Mouse (Mus musculus) megakaryocyte, embryonic 14.5 days (primary cell): ENCODE measurements around the gene Jarid2. TPM values are rescaled to one million over a fixed set of nuclear protein-coding genes. Genes with fewer than 3 reads are reported as not detected.
A peak's percentile ranks its signal among the peaks of the same experiment; 100 is the strongest.

ENCODE experiments used
- H3K27me3 ChIP-seq: replicated peaks from 2 replicates; pipeline ENCODE3; 2012; ENCODE audit warnings: inconsistent platforms
- H3K36me3 ChIP-seq: replicated peaks from 2 replicates; pipeline ENCODE3; 2012; ENCODE audit warnings: low read length, inconsistent platforms, mixed read lengths
- H3K4me1 ChIP-seq: 2 replicates; pipeline ENCODE4 v1.6.1; 2012; ENCODE audit warnings: inconsistent platforms
- H3K4me3 ChIP-seq: replicated peaks from 2 replicates; pipeline ENCODE3; 2012; ENCODE audit warnings: moderate library complexity, mild to moderate bottlenecking, inconsistent platforms
- H3K9me3 ChIP-seq: 2 replicates; pipeline ENCODE4 v1.6.1; 2012; ENCODE audit warnings: inconsistent platforms
- FLI1 ChIP-seq: IDR thresholded peaks from 2 replicates; pipeline ENCODE4 v1.6.1; 2012; ENCODE audit warnings: low read length, inconsistent platforms, mixed read lengths
- GATA1 ChIP-seq: IDR thresholded peaks from 3 replicates; pipeline ENCODE4 v1.6.1; 2012; ENCODE audit warnings: mixed read lengths, low read length, inconsistent platforms, borderline replicate concordance
- polyA plus RNA-seq: library from polyadenylated mRNA; stranded (reverse); fragments of >175 nt; gene quantifications from 2 replicates; pipeline ENCODE4 v1.2.3, GENCODE M21; 2012; ENCODE audit warnings: low replicate concordance; ENCODE audit not compliant: insufficient read depth

Gene Jarid2
- polyA plus RNA-seq, 1 experiment = 68.2 TPM

GRCm38 (mm10) chr13:44728145-44728880 lies 961 bp upstream of the Jarid2 start:
- Histone ChIP-seq H3K27me3 (no peaks in the 10 kb centered on the region), H3K9me3 (no peaks in the 10 kb centered on the region), H3K36me3 (peaks cover 3% of the 10 kb centered on the region), H3K4me1 (peaks cover 34% of the 10 kb centered on the region), H3K4me3 (peak overlapping the region; percentile 71)
- TF ChIP-seq FLI1 (no peak), GATA1 (no peak)

GRCm38 (mm10) chr13:44730146-44730864 lies 1.0 kb downstream of the Jarid2 start:
- H3K9me3 ChIP-seq = no peaks in the 10 kb centered on the region

GRCm38 (mm10) chr13:44730939-44731551 lies 1.8 kb downstream of the Jarid2 start:
- Histone ChIP-seq H3K9me3 (no peaks in the 10 kb centered on the region), H3K27me3 (no peaks in the 10 kb centered on the region), H3K4me1 (peaks cover 48% of the 10 kb centered on the region), H3K4me3 (peak overlapping the region; percentile 98), H3K36me3 (peaks cover 12% of the 10 kb centered on the region)
- no peak for TF ChIP-seq FLI1

More at GRCm38 (mm10) chr13:44730146-44730864, 1.0 kb downstream of the Jarid2 start:
- Histone ChIP-seq H3K36me3 (peaks cover 5% of the 10 kb centered on the region), H3K27me3 (no peaks in the 10 kb centered on the region), H3K4me1 (peaks cover 40% of the 10 kb centered on the region), H3K4me3 (peak overlapping the region; percentile 98)
- TF ChIP-seq GATA1 (no peak), FLI1 (no peak)

GRCm38 (mm10) chr13:44731727-44732441 lies 2.6 kb downstream of the Jarid2 start:
- peaks cover 18% of the 10 kb centered on the region for H3K36me3 ChIP-seq
- H3K9me3 ChIP-seq = no peaks in the 10 kb centered on the region
- peak overlapping the region; percentile 98 for H3K4me3 ChIP-seq
- no peak for TF ChIP-seq FLI1
- TF ChIP-seq GATA1 = no peak
- H3K27me3 ChIP-seq = no peaks in the 10 kb centered on the region
- H3K4me1 ChIP-seq = peaks cover 54% of the 10 kb centered on the region

- TF ChIP-seq FLI1 = no peak
- no peak for TF ChIP-seq GATA1
- Histone ChIP-seq H3K4me3 (peak overlapping the region; percentile 98), H3K36me3 (peaks cover 21% of the 10 kb centered on the region), H3K9me3 (no peaks in the 10 kb centered on the region), H3K27me3 (no peaks in the 10 kb centered on the region), H3K4me1 (peaks cover 54% of the 10 kb centered on the region)
Measured at GRCm38 (mm10) chr13:44732442-44732974, 3.2 kb downstream of the Jarid2 start.

GRCm38 (mm10) chr13:44733036-44733372 lies 3.7 kb downstream of the Jarid2 start:
- Histone ChIP-seq H3K27me3 (no peaks in the 10 kb centered on the region), H3K9me3 (no peaks in the 10 kb centered on the region), H3K36me3 (peaks cover 25% of the 10 kb centered on the region), H3K4me1 (peaks cover 53% of the 10 kb centered on the region), H3K4me3 (peak overlapping the region; percentile 98)
- TF ChIP-seq FLI1 (no peak), GATA1 (no peak)

GRCm38 (mm10) chr13:44733373-44734111 lies 4.3 kb downstream of the Jarid2 start:
- peaks cover 30% of the 10 kb centered on the region for H3K36me3 ChIP-seq
- peaks cover 53% of the 10 kb centered on the region for H3K4me1 ChIP-seq
- H3K9me3 ChIP-seq = no peaks in the 10 kb centered on the region
- H3K4me3 ChIP-seq = peak overlapping the region; percentile 98
- no peaks in the 10 kb centered on the region for H3K27me3 ChIP-seq
- TF ChIP-seq FLI1 = no peak
- no peak for TF ChIP-seq GATA1

- Histone ChIP-seq H3K4me3 (peak overlapping the region; percentile 98), H3K27me3 (no peaks in the 10 kb centered on the region), H3K9me3 (no peaks in the 10 kb centered on the region), H3K36me3 (peaks cover 39% of the 10 kb centered on the region), H3K4me1 (peaks cover 54% of the 10 kb centered on the region)
- TF ChIP-seq GATA1 (no peak), FLI1 (no peak)
Measured at GRCm38 (mm10) chr13:44734441-44734840, 5.2 kb downstream of the Jarid2 start.
